Mouse (Mus musculus): Measurements from ENCODE around the gene Ago1.

The Ago1 gene

DNA sequence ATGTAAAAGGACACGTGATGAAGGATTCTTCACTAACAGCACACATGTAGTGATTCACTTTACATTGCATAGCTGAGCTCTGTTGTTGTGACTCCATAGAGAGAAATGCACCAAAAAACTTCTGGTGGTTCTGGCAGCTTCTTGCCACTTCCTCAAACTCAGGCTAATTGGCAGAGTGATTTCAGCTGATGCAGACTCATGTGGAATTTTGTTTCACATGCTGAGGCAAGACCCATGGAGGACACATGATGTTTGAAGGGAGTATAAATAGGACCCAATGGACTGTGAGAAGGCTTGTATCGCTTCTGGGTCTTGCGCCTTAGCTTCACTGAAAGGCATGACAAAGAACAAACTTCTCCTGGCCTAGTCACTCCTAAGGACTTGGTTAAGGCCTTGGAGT lies 55.9 kb downstream of the Ago1 start:
- no peak for DNase-seq (ENCODE audit: low read depth, low spot score)

All from brain, embryonic 18.5 days (tissue).